Mouse (Mus musculus): ENCODE results near the gene Fam227a. TPM values are rescaled to one million over a fixed set of nuclear protein-coding genes. Genes with fewer than 3 reads are reported as not detected.

Fam227a gene
- polyA plus RNA-seq, 1 experiment from 2014 or later = 6.6 TPM

DNA sequence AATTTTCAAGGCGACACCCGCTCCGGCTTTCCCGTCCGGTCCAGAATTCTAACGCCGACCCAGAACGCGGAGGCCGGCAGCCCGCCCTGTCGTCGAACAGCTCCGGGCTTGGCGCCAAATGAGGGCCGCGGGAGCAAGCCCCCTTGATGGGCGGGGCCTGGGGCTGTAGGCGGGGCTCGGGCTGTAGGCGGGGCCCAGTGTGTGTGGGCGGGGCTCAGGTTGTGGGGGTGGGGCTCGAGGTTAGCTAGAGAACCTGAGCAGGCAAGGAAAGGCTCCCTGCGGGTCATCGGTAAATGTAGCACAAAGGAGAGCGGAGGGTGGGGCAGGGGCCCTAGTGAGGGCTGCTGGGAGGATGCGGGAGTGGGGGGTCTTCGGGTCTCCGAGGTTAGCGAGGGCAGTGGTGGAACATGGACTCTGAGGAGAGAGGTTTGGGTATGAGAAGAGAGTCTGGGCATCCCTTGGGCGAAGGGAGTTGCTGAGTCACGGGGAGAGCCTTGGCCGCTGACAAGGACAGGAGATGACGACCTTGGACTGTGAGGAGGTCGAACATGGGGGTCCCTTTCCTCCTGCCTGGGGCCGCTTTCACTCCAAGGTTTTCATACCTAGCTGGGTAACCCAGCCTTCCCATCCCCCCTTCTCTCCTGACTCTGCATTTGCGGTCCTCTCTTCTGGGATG is 53.6 kb downstream of the Fam227a start, which contains the start of gene Dmc1:
Dmc1 (minus strand) TSS at position 120 of the 676 bp plus-strand sequence.
- no peak within 1 kb of the TSS for H3K9ac ChIP-seq

DNA sequence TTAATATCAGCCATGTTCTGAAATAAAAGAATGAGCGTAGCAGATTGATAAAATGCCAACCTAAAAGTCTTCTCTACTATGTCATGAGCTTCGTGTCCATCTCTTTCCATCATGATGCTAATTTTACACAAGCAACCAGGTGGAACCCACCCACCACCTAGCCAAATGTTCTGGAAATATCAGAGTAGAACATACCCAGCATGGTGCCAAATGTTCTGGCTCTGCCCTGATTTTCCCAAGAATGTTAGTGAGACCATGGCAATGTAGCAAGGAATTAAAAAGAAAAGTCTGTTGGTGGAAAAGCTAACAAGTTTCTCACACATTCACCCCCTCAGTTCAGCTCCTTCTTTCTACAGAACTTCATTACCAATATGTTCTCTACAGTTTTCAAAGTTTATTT is 58.6 kb downstream of the Fam227a start:
- H3K9me3 ChIP-seq = no peaks in the 10 kb centered on the region
- H3K9ac ChIP-seq = no peak overlapping the region
- H3K4me3 ChIP-seq = no peak overlapping the region
- 0 out of 2 replicates have a peak, but pooled peaks cover 6% of the 10 kb centered on the region for H3K4me1 ChIP-seq
- H3K27ac ChIP-seq = no peak overlapping the region
- WGBS = 81% methylated on average over 2 of the region's 2 CpGs
- no peak overlapping the region for H3K4me2 ChIP-seq
- H3K36me3 ChIP-seq (replicated peaks) = no peaks in the 10 kb centered on the region
- peaks cover 5% of the 10 kb centered on the region for H3K27me3 ChIP-seq (replicated peaks)
- ATAC-seq (replicated peaks) = no peak

More for the DNA sequence above, 53.6 kb downstream of the Fam227a start, which contains the start of gene Dmc1:
- H3K4me2 ChIP-seq = peak within 1 kb of the TSS; percentile 43
- peaks cover 5% of the 10 kb centered on the region for H3K27me3 ChIP-seq (replicated peaks)
- no peak for ATAC-seq (replicated peaks)
- no peaks in the 10 kb centered on the region for H3K36me3 ChIP-seq (replicated peaks)
- H3K4me3 ChIP-seq = peak within 1 kb of the TSS; percentile 28
- H3K27ac ChIP-seq = no peak within 1 kb of the TSS
- H3K4me1 ChIP-seq = 0 out of 2 replicates have a peak, but pooled peaks cover 6% of the 10 kb centered on the region
- 12% methylated on average over 37 of the region's 37 CpGs for WGBS
- H3K9me3 ChIP-seq = no peaks in the 10 kb centered on the region

DNA sequence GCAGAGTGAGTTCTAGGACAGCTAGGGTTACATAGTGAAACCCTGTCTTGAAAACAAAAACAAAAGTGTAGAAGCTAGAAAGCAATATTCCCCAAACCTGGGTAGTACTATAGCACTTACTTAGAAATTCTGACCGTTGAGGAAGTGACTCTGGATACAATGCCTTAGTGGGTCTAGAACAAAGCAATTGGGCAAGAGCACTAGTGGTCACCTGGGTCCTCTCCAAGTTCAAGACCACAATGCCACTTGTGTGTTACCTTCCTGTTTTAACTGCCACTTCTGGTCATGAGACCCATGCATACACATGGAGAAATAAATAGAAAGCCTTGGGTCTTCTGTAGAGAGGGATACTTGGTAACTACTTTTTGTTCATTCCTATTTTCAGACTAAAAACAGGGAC is 60.0 kb downstream of the Fam227a start:
- Histone ChIP-seq H3K4me1 (no peaks in the 10 kb centered on the region), H3K4me2 (no peak overlapping the region), H3K9me3 (no peaks in the 10 kb centered on the region), H3K27ac (no peak overlapping the region), H3K36me3 (replicated peaks) (no peaks in the 10 kb centered on the region), H3K4me3 (no peak overlapping the region), H3K9ac (no peak overlapping the region), H3K27me3 (replicated peaks) (no peaks in the 10 kb centered on the region)
- no peak for ATAC-seq (replicated peaks)
- WGBS = 92% methylated on average over 1 of the region's 1 CpGs

DNA sequence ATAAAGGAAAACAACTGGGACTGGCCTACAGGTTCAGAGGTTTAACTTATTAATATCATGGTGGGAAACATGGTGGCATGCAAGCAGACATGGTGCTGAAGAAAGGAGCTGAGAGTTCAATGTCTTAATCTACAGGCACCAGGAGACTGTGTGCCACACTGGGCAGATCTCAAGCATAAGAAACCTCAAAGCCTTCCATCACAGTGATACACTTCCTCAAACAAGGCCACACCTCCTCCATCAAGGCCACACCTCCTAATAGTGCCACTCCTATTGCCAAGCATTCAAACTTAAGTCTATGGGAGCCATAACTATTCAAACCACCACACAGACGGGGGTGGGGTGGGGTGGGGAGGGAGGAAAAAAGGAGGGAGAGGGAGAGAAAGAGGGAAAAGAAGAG is 77.2 kb downstream of the Fam227a start:
- no peak overlapping the region for H3K4me3 ChIP-seq
- no peaks in the 10 kb centered on the region for H3K36me3 ChIP-seq (replicated peaks)
- no peaks in the 10 kb centered on the region for H3K9me3 ChIP-seq
- no peak for ATAC-seq (replicated peaks)
- H3K4me1 ChIP-seq = no peaks in the 10 kb centered on the region
- no peaks in the 10 kb centered on the region for H3K27me3 ChIP-seq (replicated peaks)
- WGBS = 69% methylated on average over 1 of the region's 1 CpGs
- no peak overlapping the region for H3K9ac ChIP-seq
- no peak overlapping the region for H3K4me2 ChIP-seq
- no peak overlapping the region for H3K27ac ChIP-seq

DNA sequence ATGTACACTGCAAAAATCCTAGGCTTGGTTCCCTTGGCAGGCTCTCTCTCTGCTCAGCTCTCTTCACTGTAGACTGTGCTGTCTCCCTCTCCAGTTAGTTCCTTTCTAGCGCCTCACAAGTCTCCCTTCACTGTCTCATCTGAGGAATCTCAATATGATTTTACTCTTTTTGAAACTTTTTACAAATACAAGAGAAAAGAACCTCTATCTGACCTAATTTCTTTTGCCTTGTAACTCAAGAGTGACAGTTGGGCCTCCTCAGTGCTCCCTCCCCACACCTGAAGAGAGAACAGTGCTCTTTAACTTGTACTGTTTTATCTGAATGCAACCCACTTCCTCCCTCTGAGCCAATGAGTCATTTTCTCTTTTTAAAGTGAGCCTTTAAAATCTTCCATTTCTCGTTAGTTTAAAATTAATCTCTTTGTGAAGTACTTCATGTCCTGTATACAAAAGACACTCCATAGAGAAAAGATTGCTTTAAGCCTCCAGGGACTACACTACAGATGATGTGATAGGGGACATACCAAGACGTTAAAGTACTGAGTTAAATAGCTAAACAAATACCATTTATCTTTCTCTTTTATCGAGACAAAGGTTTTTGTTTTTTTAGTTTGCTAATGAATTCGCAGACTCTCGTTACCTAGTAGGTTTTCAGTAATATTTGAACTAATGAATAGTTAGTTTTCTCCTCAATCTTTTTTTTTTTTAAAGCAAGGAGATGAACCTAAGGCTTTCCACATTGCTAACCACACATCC is 80.9 kb downstream of the Fam227a start:
- ATAC-seq (replicated peaks) = no peak
- Histone ChIP-seq H3K27me3 (replicated peaks) (no peaks in the 10 kb centered on the region), H3K36me3 (replicated peaks) (no peaks in the 10 kb centered on the region), H3K27ac (no peak overlapping the region), H3K9me3 (no peaks in the 10 kb centered on the region), H3K4me1 (no peaks in the 10 kb centered on the region), H3K9ac (no peak overlapping the region), H3K4me2 (no peak overlapping the region), H3K4me3 (no peak overlapping the region)
- 69% methylated on average over 6 of the region's 6 CpGs for WGBS

DNA sequence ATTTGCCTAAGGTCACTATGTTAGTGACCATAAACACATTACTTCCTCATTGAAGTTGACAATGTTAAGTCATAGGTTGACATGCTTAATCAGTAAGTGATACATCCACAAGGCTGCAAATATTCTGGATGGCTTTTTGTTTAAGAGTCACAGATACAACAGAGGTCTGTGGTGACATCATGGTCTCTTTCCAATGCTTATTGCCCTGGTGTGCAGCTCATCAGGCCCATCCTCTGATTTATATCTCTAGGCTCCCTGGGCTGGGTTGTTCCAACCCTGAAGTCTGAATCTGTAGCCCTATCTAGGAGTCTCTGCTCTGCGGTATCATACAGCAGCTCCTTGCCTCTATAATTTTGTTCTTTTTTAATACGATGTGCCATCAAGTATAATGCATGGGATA is 81.8 kb downstream of the Fam227a start:
- no peaks in the 10 kb centered on the region for H3K9me3 ChIP-seq
- no peak overlapping the region for H3K4me3 ChIP-seq
- WGBS = 93% methylated on average over 2 of the region's 2 CpGs
- no peaks in the 10 kb centered on the region for H3K27me3 ChIP-seq (replicated peaks)
- H3K27ac ChIP-seq = no peak overlapping the region
- H3K4me2 ChIP-seq = no peak overlapping the region
- H3K4me1 ChIP-seq = no peaks in the 10 kb centered on the region
- ATAC-seq (replicated peaks) = no peak
- H3K9ac ChIP-seq = no peak overlapping the region
- H3K36me3 ChIP-seq (replicated peaks) = no peaks in the 10 kb centered on the region

DNA sequence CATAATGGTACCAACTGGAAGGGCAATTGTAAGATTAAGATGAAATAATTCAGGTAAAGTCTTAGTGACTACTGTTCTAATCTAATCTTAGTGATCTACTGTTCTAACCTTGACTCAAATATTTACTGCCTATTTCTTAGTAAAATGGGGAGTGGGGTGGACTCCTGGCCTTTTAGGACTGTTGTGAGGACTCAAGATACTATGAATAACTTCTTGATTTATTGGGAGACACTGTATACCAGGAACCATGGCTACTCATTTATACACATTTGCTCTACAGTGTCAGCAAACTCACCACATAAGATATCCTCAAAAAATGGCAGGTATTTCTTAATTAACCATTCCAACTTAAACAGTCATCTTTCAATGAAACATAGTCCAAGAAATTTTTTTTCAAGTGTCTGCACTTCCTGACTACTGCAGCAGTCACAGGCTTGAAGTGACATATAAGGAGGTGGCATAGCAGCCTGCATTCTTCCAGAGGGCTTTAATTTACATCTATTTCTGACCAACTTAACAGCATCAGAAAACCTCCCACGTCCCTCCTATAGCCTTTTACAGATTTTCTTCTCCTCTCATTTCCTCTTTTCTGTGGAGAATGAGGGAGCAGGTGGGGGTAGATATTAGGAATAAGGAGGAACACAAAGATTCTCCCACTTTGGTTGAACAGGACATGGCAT is 83.1 kb downstream of the Fam227a start:
- H3K4me1 ChIP-seq = no peaks in the 10 kb centered on the region
- no peaks in the 10 kb centered on the region for H3K27me3 ChIP-seq (replicated peaks)
- no peak overlapping the region for H3K4me3 ChIP-seq
- H3K4me2 ChIP-seq = no peak overlapping the region
- no peaks in the 10 kb centered on the region for H3K9me3 ChIP-seq
- H3K9ac ChIP-seq = no peak overlapping the region
- WGBS = 80% methylated on average over 1 of the region's 1 CpGs
- no peak overlapping the region for H3K27ac ChIP-seq
- H3K36me3 ChIP-seq (replicated peaks) = no peaks in the 10 kb centered on the region
- no peak for ATAC-seq (replicated peaks)

DNA sequence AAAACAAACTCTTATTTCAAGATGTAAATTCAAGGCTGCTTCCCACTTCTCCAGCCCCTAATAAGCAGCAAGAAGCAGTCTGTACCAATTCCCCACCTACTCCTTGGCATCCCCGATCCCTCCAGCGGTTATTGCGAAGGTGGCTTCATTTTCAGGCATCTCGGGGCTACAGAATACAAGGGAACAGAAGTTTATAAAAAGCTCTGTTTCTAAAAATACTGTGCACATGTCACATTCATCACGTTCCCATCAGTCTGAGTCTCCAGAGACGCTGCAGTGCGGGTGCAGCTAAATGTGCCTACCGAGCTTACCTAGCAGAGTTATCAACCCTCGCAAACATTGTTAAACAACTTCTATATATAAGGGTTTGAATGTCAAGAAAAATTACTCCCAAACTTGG is 96.3 kb downstream of the Fam227a start:
- Histone ChIP-seq H3K4me1 (no peaks in the 10 kb centered on the region), H3K4me2 (no peak overlapping the region), H3K9me3 (no peaks in the 10 kb centered on the region), H3K36me3 (replicated peaks) (no peaks in the 10 kb centered on the region), H3K9ac (no peak overlapping the region), H3K4me3 (no peak overlapping the region), H3K27ac (no peak overlapping the region), H3K27me3 (replicated peaks) (no peaks in the 10 kb centered on the region)
- WGBS = 86% methylated on average over 9 of the region's 9 CpGs
- ATAC-seq (replicated peaks) = no peak

DNA sequence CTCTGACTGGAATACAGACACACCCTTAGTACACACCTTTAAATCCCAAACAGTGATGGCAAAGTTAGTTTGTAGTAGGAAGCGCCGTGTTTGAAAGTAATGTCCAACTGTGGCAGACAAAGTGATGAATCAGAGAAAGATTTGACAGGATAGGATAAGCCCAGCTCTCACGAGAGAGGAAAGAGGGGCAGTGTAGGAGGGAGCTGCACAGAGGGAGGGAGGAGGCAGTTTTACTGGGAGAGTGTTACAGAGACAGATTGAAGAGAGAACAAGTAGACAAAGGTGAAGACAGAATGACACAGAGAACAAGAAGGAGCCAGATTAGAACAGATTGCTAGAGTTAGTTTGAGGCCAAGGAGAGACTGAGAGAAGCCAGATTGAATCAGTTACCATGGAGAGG is 99.1 kb downstream of the Fam227a start:
- Histone ChIP-seq H3K4me2 (no peak overlapping the region), H3K4me1 (no peaks in the 10 kb centered on the region), H3K9ac (no peak overlapping the region), H3K27me3 (replicated peaks) (no peaks in the 10 kb centered on the region), H3K27ac (no peak overlapping the region), H3K9me3 (no peaks in the 10 kb centered on the region), H3K4me3 (no peak overlapping the region), H3K36me3 (replicated peaks) (no peaks in the 10 kb centered on the region)
- ATAC-seq (replicated peaks) = no peak
- 81% methylated on average over 3 of the region's 3 CpGs for WGBS

Small RNA genes lying within 50 kb of the gene (microRNA-seq; reads per million reads assigned to microRNA genes)
- not detected for gene Gm27903

Other genes with a start within 250 kb of the Fam227a start
- 284 and 297 TPM in 2 replicates for gene Csnk1e, start 203.4 kb downstream of the Fam227a start, polyA plus RNA-seq (2015; fragmentation: Nextera tagmentation; extraction: Ambion mirVana)
- 0.10 TPM in 1 of 2 replicates, not detected in the other for gene Kcnj4, start 153.7 kb downstream of the Fam227a start, polyA plus RNA-seq (2015; fragmentation: Nextera tagmentation; extraction: Ambion mirVana)
- 9.0 and 11.0 TPM in 2 replicates for gene Kdelr3, start 142.5 kb downstream of the Fam227a start, polyA plus RNA-seq (2015; fragmentation: Nextera tagmentation; extraction: Ambion mirVana)
- 57.8 and 63.3 TPM in 2 replicates for gene Ddx17, start 112.2 kb downstream of the Fam227a start, polyA plus RNA-seq (2015; fragmentation: Nextera tagmentation; extraction: Ambion mirVana)
- gene Dmc1, start 53.8 kb downstream of the Fam227a start, polyA plus RNA-seq (2015; fragmentation: Nextera tagmentation; extraction: Ambion mirVana) = 0.56 and 0.98 TPM in 2 replicates
- 92.1 and 99.6 TPM in 2 replicates for gene Cby1, start 243 bp upstream of the Fam227a start, polyA plus RNA-seq (2015; fragmentation: Nextera tagmentation; extraction: Ambion mirVana)
- gene Tomm22, start 11.9 kb upstream of the Fam227a start, polyA plus RNA-seq (2015; fragmentation: Nextera tagmentation; extraction: Ambion mirVana) = 222 and 226 TPM in 2 replicates
- 22.8 and 24.0 TPM in 2 replicates for gene Josd1, start 29.0 kb upstream of the Fam227a start, polyA plus RNA-seq (2015; fragmentation: Nextera tagmentation; extraction: Ambion mirVana)
- gene Gtpbp1, start 31.9 kb upstream of the Fam227a start, polyA plus RNA-seq (2015; fragmentation: Nextera tagmentation; extraction: Ambion mirVana) = 53.7 and 57.4 TPM in 2 replicates
- gene Sun2, start 83.6 kb upstream of the Fam227a start, polyA plus RNA-seq (2015; fragmentation: Nextera tagmentation; extraction: Ambion mirVana) = 7.6 and 9.3 TPM in 2 replicates
- gene Dnal4, start 118.9 kb upstream of the Fam227a start, polyA plus RNA-seq (2015; fragmentation: Nextera tagmentation; extraction: Ambion mirVana) = 80.6 and 81.1 TPM in 2 replicates
- 52.0 and 54.8 TPM in 2 replicates for gene Nptxr, start 145.8 kb upstream of the Fam227a start, polyA plus RNA-seq (2015; fragmentation: Nextera tagmentation; extraction: Ambion mirVana)
- gene Npcd, start 175.3 kb upstream of the Fam227a start, polyA plus RNA-seq (2015; fragmentation: Nextera tagmentation; extraction: Ambion mirVana) = 0.42 and 0.98 TPM in 2 replicates
- 70.6 and 75.7 TPM in 2 replicates for gene Cbx6, start 175.7 kb upstream of the Fam227a start, polyA plus RNA-seq (2015; fragmentation: Nextera tagmentation; extraction: Ambion mirVana)
- gene Apobec3, start 232.7 kb upstream of the Fam227a start, polyA plus RNA-seq (2015; fragmentation: Nextera tagmentation; extraction: Ambion mirVana) = 3.5 and 4.0 TPM in 2 replicates

Data from midbrain, embryonic 15.5 days (tissue).